Mouse (Mus musculus): ENCODE measurements at regions not wholly inside any gene's neighbourhood (a gene's known extent, or its start where the extent isn't known, plus 50 kb on each side); places are given as distances from the start of the nearest gene placed in this dataset.

GRCm38 (mm10) chr13:42244240-42245086 is 56.8 kb upstream of the Edn1 start:
- peak; percentile 33 to 43 for DNase-seq (ENCODE audit: low spot score in 2 of 2)

GRCm38 (mm10) chr13:42245753-42246409 is 55.4 kb upstream of the Edn1 start:
- no peak for DNase-seq (ENCODE audit: low spot score in 2 of 2)
